16 mouse cellular contexts compared by ENCODE assay signal in the genomic region with DNA sequence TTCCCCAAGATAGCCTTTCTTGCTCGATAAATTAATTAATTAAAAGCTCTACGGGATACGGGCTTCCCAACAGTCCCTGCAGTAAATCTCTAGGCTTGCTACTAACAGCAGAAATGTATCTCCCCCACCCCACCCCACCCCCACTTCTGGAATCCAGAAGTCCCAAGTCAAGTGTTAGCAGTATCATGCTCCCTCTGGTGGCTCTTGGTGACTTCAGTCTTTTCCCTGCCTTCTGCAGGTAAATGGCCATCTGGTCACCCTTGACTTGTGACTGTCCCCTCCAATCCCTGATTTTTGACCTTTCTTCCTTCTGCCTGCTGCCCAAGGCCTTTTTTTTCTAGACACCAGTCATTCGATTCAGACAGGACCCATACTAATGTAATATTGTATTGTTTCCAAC. TPM values are rescaled to one million over a fixed set of nuclear protein-coding genes. Genes with fewer than 3 reads are reported as not detected.
DNase-seq lines count a peak whose midpoint lies in the region; ATAC-seq and TF ChIP-seq lines count a peak whose summit lies in the region.
"Had no signal": no experiment of that assay in that cellular context is flagged by ENCODE, and none has a peak within 500 bp of the region (broad histone marks: within the 10 kb centered on the region; RNA-seq: fewer than 3 reads in every experiment).

No protein-coding gene starts in this region.

- peak; percentile 24; the same call in 1 of the 2 replicates for TF ChIP-seq CTCF in heart, adult 2 months (IDR thresholded peaks at IDR 0.05)
- TF ChIP-seq CTCF in liver, postnatal 0 days (IDR thresholded peaks at IDR 0.05; ENCODE audit: low read depth) = peak; percentile 28; the same call in 1 of the 2 replicates
- TF ChIP-seq CTCF in cortical plate, adult 2 months (IDR thresholded peaks at IDR 0.05; ENCODE audit: extremely low read depth, insufficient read depth, low read length) = peak; percentile 20; the same call in 1 of the 2 replicates

- H3K79me2 ChIP-seq in heart, adult 2 months (replicated peaks; ENCODE audit: control insufficient read depth, insufficient read depth, low read length) = no peaks in the 10 kb centered on the region

- no peaks in the 10 kb centered on the region for H3K27me3 ChIP-seq in heart, adult 2 months (ENCODE audit: control insufficient read depth, insufficient read depth, low read length)
- H3K27me3 ChIP-seq in liver, postnatal 0 days (ENCODE audit: insufficient read depth, low read length) = no peaks in the 10 kb centered on the region
- H3K27me3 ChIP-seq: heart, embryonic 13.5 days; hindbrain, embryonic 12.5 days; intestine, embryonic 15.5 days; neural tube, embryonic 12.5 days had no signal

- no peak overlapping the region for H3K27ac ChIP-seq in heart, adult 2 months
- H3K27ac ChIP-seq in liver, postnatal 0 days (ENCODE audit: low read depth) = no peak overlapping the region
- no peak overlapping the region for H3K27ac ChIP-seq in cortical plate, adult 2 months (ENCODE audit: insufficient read depth, low read length)
- H3K27ac ChIP-seq: hindbrain, embryonic 12.5 days; intestine, embryonic 15.5 days; neural tube, embryonic 12.5 days had no signal

- no peak overlapping the region for H3K9ac ChIP-seq in heart, adult 2 months (ENCODE audit: low read depth, low read length)
- H3K9ac ChIP-seq in liver, postnatal 0 days (replicated peaks) = no peak overlapping the region
- H3K9ac ChIP-seq: heart, embryonic 13.5 days; hindbrain, embryonic 12.5 days; intestine, embryonic 15.5 days; neural tube, embryonic 12.5 days had no signal

- no peak for ATAC-seq in liver, postnatal 0 days
- ATAC-seq: CD4-positive, CD25-positive, alpha-beta regulatory T cell, adult 4 months; intestine, embryonic 15.5 days had no signal

- H3K4me1 ChIP-seq in heart, adult 2 months (ENCODE audit: control insufficient read depth, insufficient read depth, low read length) = peaks cover 2% of the 10 kb centered on the region
- no peaks in the 10 kb centered on the region for H3K4me1 ChIP-seq in liver, postnatal 0 days (ENCODE audit: insufficient read depth)
- no peaks in the 10 kb centered on the region for H3K4me1 ChIP-seq in cortical plate, adult 2 months (ENCODE audit: control insufficient read depth, insufficient read depth, low read length)
- H3K4me1 ChIP-seq: hindbrain, embryonic 12.5 days; intestine, embryonic 15.5 days; neural tube, embryonic 12.5 days had no signal

- H3K36me3 ChIP-seq in heart, adult 2 months (ENCODE audit: control insufficient read depth, insufficient read depth, low read length) = no peaks in the 10 kb centered on the region
- no peaks in the 10 kb centered on the region for H3K36me3 ChIP-seq in liver, postnatal 0 days (replicated peaks; ENCODE audit: insufficient read depth, low read length)
- H3K36me3 ChIP-seq: heart, embryonic 13.5 days; hindbrain, embryonic 12.5 days; intestine, embryonic 15.5 days; neural tube, embryonic 12.5 days had no signal

- 79% methylated on average over 4 of the region's 4 CpGs for WGBS in heart, adult 2 months
- 76% methylated on average over 4 of the region's 4 CpGs for WGBS in liver, postnatal 0 days (ENCODE audit: insufficient replicate concordance)

- no peak overlapping the region for H3K4me3 ChIP-seq in heart, adult 2 months
- H3K4me3 ChIP-seq in liver, postnatal 0 days (ENCODE audit: low read depth, low read length) = no peak overlapping the region
- H3K4me3 ChIP-seq in cortical plate, adult 2 months (ENCODE audit: insufficient read depth, low read length) = no peak overlapping the region
- H3K4me3 ChIP-seq: heart, embryonic 13.5 days; hindbrain, embryonic 12.5 days; intestine, embryonic 15.5 days; neural tube, embryonic 12.5 days had no signal

- intact Hi-C loops in heart, adult 2 months (cut with DNase I) = no loop called here
- intact Hi-C loops in heart, postnatal 14 days (cut with DNase I) = loop anchor here (5.0 kb wide), 1 partner anchor 195 kb away; no protein-coding TSS in a partner anchor

- TF ChIP-seq EP300 in heart, adult 2 months (IDR thresholded peaks at IDR 0.05; ENCODE audit: insufficient read depth, low read depth, low read length) = no peak
- TF ChIP-seq EP300 in liver, postnatal 0 days (IDR thresholded peaks at IDR 0.05; ENCODE audit: low read depth) = no peak

- no peak overlapping the region for H3K4me2 ChIP-seq in liver, postnatal 0 days (ENCODE audit: low read depth, low read length)
- H3K4me2 ChIP-seq: heart, embryonic 13.5 days; hindbrain, embryonic 12.5 days; intestine, embryonic 15.5 days; neural tube, embryonic 12.5 days had no signal

- no peak for DNase-seq in heart, adult 2 months
- DNase-seq in heart, postnatal 14 days = no peak
- DNase-seq in liver, postnatal 0 days = no peak
- DNase-seq in liver = no peak
- DNase-seq in NIH3T3 (ENCODE audit: low read depth) = peak; percentile 5
- no peak for DNase-seq in urinary bladder, postnatal 4 days (ENCODE audit: low spot score in 2 of 2)
- DNase-seq: lung, adult 18-20 months; thymus, adult 18-20 months had no signal

- no peaks in the 10 kb centered on the region for H3K9me3 ChIP-seq in liver, postnatal 0 days (ENCODE audit: low read length)
- H3K9me3 ChIP-seq: heart, embryonic 13.5 days; hindbrain, embryonic 12.5 days; intestine, embryonic 15.5 days; neural tube, embryonic 12.5 days had no signal

- no peak for TF ChIP-seq POLR2A in heart, adult 2 months (IDR thresholded peaks at IDR 0.05; ENCODE audit: insufficient read depth, low read depth, low read length)
- TF ChIP-seq POLR2A in cortical plate, adult 2 months (IDR thresholded peaks at IDR 0.05; ENCODE audit: extremely low read depth, insufficient read depth, low read length) = no peak

RNA-seq across cellular contexts. Expression of a gene that starts 9.5 kb away (rescaled TPM):
- under 1 TPM; 0.10 to 0.14 TPM for total RNA-seq in heart, adult 2 months (2021)
- polyA plus RNA-seq in heart, adult 2 months (2012; rRNA removed) = 0.08 and 0.12 TPM in 2 replicates
- total RNA-seq in heart, postnatal 14 days (2021) = under 1 TPM; 0.15 to 0.36 TPM
- 0.11 and 0.12 TPM in 2 replicates for polyA plus RNA-seq in liver, postnatal 0 days (2015; fragmentation: Nextera tagmentation; extraction: Ambion mirVana)
- polyA plus RNA-seq in cortical plate, adult 2 months (2012; rRNA removed) = 0.62 and 0.79 TPM in 2 replicates
- polyA plus RNA-seq: large intestine, adult 2 months had no signal

RNA-seq across cellular contexts. Expression of a gene that starts 23.4 kb away (rescaled TPM):
- total RNA-seq in heart, adult 2 months (2021) = 1 to 10 TPM; 2.9 to 3.8 TPM
- polyA plus RNA-seq in heart, adult 2 months (2012; rRNA removed) = 3.5 and 4.2 TPM in 2 replicates
- 1 to 10 TPM; 5.3 to 8.9 TPM for total RNA-seq in heart, postnatal 14 days (2021)
- 0.85 and 1.5 TPM in 2 replicates for polyA plus RNA-seq in liver, postnatal 0 days (2015; fragmentation: Nextera tagmentation; extraction: Ambion mirVana)
- polyA plus RNA-seq in cortical plate, adult 2 months (2012; rRNA removed) = 1,289 and 1,308 TPM in 2 replicates
- total RNA-seq: megakaryocyte progenitor cell, adult 5-6 weeks had no signal
- polyA plus RNA-seq: CD4-positive, CD25-positive, alpha-beta regulatory T cell, adult 4 months had no signal

Comparison
In these comparisons a context has a peak if more than half of its experiments do, and no peak if none do; other contexts are left out.
1. RNA of a gene that starts 23.4 kb away (polyA plus RNA-seq): 1,289 to 1,308 TPM in cortical plate, adult 2 months; 3.5 to 4.2 TPM in heart, adult 2 months and 0.85 to 1.5 TPM in liver, postnatal 0 days; every median in the first group is over 100 times any median in the second.
2. Peak in every context shown above with its lines, with median percentiles within 50 percentile points of each other: CTCF ChIP-seq.